Mouse (Mus musculus) adrenal gland (tissue): Measurements from ENCODE around the gene Tap2.
"Not testable (repeated sequence)": the region's sequence is repeated elsewhere in the genome, so short reads cannot be mapped to it uniquely, and the experiment has no call there.

Experiments used
- intact Hi-C: fragments of 180-260 bp; cut with DNase I; formaldehyde crosslinking; loops from one replicate; pipeline ENCODE4 v1.15.1; 2025

Gene Tap2

GRCm38 (mm10) chr17:34210599-34210998 is 7.3 kb downstream of the Tap2 start:
- intact Hi-C loops = no loop called here

DNA sequence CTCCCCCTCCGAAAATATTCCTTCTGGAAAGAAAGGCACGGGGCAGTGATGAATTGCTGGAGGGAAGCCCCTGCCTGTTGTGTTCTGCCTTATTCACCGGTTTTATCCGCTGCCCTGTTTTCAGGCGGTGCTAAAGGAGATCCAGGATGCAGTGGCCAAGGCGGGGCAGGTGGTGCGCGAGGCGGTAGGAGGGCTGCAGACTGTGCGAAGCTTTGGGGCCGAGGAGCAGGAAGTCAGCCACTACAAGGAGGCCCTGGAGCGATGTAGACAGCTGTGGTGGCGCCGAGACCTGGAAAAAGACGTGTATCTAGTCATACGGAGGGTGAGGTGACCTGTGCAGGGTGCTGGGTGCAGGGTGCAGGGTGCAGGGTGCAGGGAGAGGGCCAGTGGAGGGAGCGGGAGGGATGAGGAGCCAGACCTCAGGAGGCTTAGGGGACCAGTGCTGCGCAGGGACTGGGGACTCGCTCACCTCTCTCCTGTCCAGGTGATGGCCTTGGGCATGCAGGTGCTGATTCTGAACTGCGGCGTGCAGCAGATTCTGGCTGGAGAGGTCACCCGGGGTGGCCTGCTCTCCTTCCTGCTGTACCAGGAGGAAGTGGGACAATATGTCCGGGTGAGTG is 8.5 kb downstream of the Tap2 start:
- intact Hi-C loops = no loop called here

- intact Hi-C loops = no loop called here
Measured at GRCm38 (mm10) chr17:34213936-34214335, 10.6 kb downstream of the Tap2 start.

DNA sequence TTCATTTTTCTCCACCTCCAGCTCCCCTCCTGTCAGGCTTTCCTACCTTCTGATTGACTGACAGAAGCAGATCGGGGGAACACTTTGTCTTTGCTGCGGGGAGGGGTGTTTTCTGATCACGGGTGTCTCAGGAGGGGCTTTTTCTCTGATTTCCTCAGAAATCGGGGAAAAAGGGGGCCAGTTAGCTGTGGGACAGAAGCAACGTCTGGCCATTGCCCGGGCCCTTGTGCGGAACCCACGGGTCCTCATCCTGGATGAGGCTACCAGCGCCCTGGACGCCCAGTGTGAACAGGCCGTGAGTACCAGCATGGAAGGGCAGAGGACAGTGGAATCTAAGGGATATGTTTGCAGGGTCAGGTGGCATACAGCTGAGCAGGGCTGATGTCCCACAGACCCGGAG is 11.8 kb downstream of the Tap2 start:
- intact Hi-C loops = loop anchor here (5.0 kb wide), 1 partner anchor 43 kb away; no protein-coding TSS in a partner anchor

DNA sequence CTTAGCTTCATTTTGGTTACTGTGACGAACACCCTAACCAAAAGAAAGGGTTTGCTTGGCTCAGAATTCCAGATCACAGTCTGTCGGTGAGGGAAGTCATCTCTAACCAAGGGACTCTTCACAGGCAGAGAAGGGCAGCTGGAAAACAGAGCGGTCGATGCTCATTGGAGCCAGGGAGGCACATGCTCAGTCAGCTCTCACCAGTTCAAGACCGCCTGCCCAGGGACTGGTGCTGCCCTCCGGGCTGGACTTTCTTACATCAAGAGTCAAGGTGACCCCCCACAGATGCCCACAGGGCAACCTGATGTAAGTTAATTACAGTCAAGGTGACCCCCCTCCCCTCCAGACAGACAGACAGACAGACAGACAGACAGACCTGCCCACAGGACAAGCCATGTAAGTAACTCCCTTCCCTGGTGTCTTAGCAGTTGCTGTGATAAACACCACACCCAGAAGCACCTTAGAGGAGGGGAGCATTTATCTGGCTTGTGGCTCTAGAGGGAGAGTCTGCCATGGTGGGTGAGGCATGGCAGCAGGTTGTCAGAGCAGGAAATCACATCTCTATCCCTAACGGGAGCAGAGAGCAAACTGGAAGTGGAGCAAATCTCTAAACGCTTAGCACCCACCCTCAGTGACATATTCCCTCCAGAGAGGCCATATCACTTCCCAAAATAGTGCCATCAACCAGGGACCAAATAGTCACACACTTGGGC is 14.0 kb downstream of the Tap2 start:
- intact Hi-C loops = loop anchor here (5.0 kb wide), 1 partner anchor 45 kb away; no protein-coding TSS in a partner anchor

GRCm38 (mm10) chr17:34217986-34218385 is 14.7 kb downstream of the Tap2 start:
- intact Hi-C loops = loop anchor here (5.0 kb wide), 1 partner anchor 46 kb away; no protein-coding TSS in a partner anchor

DNA sequence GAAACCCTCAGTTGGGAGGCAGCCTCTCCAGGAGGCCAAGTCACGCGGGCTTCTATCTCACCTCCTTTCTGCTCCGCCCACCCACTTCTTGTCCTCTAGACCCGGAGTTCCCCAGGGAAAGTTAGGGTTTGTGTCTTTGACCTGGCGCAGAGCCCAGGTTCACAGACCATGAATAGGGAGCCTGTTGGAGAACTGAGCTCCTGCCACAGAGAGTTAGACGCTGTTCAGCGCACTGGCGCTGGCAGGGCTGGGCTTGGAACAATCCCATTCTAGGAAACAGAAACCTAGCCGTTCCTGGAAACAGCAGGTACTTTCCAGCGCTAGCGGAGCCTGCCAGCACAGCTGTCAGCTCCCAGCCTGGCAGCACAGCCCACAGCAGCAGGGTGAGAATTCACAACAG is 15.3 kb downstream of the Tap2 start:
- intact Hi-C loops = loop anchor here (5.0 kb wide), 1 partner anchor 46 kb away; no protein-coding TSS in a partner anchor

- intact Hi-C loops = loop anchor here (5.0 kb wide), 1 partner anchor 47 kb away; no protein-coding TSS in a partner anchor
Measured at GRCm38 (mm10) chr17:34219096-34219495, 15.8 kb downstream of the Tap2 start.

- intact Hi-C loops = loop anchor here (5.0 kb wide), 1 partner anchor 48 kb away; no protein-coding TSS in a partner anchor
Measured at GRCm38 (mm10) chr17:34219801-34220200, 16.5 kb downstream of the Tap2 start.

DNA sequence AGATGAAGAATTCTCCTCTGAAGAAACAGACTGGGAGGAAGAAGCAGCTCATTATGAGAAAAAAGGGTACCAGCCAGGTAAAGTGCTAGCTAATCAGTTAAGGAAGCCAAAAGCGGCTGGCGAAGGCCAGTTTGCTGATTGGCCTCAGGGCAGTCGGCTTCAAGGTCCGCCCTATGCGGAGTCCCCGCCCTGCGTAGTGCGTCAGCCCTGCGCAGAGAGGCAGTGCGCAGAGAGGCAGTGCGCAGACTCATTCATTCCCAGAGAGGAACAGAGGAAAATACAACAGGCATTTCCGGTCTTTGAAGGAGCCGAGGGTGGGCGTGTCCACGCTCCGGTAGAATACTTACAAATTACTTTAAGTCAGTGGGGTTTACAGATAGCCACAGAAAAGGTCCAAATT is 17.1 kb downstream of the Tap2 start:
- intact Hi-C loops = not testable (repeated sequence)

GRCm38 (mm10) chr17:34224816-34225215 is 21.5 kb downstream of the Tap2 start:
- intact Hi-C loops = no loop called here

GRCm38 (mm10) chr17:34225426-34225825 is 22.1 kb downstream of the Tap2 start:
- intact Hi-C loops = no loop called here

GRCm38 (mm10) chr17:34225911-34226310 is 22.6 kb downstream of the Tap2 start:
- intact Hi-C loops = not testable (repeated sequence)

DNA sequence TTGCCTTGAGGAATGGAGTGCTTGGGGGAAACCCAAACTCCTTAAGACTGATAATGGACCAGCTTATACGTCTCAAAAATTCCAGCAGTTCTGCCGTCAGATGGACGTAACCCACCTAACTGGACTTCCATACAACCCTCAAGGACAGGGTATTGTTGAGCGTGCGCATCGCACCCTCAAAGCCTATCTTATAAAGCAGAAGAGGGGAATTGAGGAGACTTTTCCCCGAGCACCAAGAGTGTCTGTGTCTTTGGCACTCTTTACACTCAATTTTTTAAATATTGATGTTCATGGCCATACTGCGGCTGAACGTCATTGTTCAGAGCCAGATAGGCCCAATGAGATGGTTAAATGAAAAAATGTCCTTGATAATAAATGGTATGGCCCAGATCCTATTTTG is 27.6 kb downstream of the Tap2 start:
- intact Hi-C loops = loop anchor here (10.0 kb wide), 1 partner anchor 156 kb away; no protein-coding TSS in a partner anchor

- intact Hi-C loops = loop anchor here (10.0 kb wide), 1 partner anchor 157 kb away; no protein-coding TSS in a partner anchor
Measured at GRCm38 (mm10) chr17:34232021-34232420, 28.7 kb downstream of the Tap2 start.

DNA sequence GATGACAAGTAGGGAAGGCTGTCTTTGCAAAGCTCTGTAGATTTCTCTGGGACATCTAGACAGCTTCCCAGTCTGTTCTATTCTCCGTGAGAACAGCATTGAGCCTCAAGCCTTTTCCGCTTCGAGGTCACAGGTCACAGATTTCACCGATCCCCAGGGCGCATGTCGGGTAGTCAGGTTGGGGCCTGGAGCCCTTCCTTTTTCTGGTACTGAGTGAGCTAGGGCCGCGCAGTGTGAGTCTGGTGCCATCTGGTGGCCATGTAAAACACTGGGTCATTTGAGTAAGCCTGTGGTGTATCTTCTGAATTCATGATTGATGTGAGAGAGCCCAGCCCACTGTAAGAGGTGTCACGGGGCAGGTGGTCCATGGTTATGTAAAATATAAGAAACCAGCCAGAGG is 31.6 kb downstream of the Tap2 start:
- intact Hi-C loops = loop anchor here (1.0 to 10.0 kb wide), 3 partner anchors 30 to 160 kb away; no protein-coding TSS in a partner anchor

GRCm38 (mm10) chr17:34236691-34237090 is 33.4 kb downstream of the Tap2 start:
- intact Hi-C loops = loop anchor here (10.0 kb wide), 1 partner anchor 162 kb away; no protein-coding TSS in a partner anchor

DNA sequence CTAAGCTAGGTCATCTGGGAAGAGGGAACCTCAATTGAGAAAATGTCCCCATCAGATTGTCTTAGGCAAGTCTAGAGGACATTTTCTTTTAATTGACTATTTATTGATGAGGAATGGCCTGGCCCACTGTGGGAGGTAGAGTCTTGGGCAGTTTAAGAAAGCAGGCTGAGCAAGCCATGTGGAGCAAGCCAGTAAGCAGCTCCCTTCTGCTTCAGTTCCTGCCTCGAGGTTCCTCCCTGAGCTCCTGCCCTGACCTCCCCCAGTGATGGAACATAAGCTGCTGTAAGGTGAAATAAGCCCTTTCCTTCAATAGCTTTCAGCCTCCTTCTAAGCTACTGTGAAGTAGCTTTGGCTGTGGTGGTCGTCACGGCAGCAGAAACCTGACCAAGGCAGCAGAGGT is 34.4 kb downstream of the Tap2 start:
- intact Hi-C loops = loop anchor here (10.0 kb wide), 1 partner anchor 163 kb away; no protein-coding TSS in a partner anchor

DNA sequence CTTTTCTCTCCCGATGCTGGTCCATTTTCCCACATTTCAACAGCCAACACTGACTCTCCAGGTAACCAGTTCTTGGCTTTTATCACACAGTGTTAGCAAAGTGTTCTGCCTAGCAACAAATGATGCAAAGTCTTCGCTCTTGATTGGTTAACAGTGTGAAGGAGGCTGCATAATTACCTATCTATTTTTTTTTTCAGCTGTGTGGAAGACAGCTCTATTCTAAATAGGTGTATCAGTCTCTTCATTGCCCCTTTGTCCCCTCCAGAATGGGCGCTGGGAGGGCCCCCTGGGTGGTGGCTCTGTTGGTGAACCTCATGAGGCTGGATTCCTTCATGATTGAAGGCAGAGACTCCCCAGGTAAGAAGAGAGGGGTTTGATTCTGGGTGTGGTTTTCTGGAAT is 35.4 kb downstream of the Tap2 start, which contains the start of gene H2-Ob:
Gene H2-Ob, plus strand, starts transcription at position 198 of the 400 bp plus-strand sequence.
- intact Hi-C loops = loop anchor here (10.0 kb wide), 1 partner anchor 164 kb away; no protein-coding TSS in a partner anchor

DNA sequence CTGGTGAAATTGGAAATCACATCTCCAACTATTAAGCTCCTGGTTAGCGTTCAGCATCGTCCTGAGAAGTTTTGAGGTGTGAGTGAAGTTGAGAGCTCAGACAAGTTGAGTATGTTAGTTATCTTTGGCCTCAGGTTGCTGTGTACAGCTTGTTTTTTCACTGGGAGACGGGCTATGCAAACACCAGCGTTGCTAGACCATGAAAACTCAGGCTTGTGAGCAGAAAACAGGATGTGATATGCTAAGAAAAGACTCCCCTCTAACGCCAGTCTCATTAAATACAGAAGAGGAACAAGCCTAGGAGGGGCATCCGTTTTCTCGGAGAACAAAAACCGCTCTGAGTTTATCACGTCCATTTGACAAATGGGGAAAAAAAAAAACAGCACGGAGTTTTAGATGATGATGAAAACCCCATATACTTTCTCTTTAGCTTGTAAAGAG is 36.3 kb downstream of the Tap2 start:
- intact Hi-C loops = loop anchor here (10.0 kb wide), 1 partner anchor 165 kb away; no protein-coding TSS in a partner anchor

DNA sequence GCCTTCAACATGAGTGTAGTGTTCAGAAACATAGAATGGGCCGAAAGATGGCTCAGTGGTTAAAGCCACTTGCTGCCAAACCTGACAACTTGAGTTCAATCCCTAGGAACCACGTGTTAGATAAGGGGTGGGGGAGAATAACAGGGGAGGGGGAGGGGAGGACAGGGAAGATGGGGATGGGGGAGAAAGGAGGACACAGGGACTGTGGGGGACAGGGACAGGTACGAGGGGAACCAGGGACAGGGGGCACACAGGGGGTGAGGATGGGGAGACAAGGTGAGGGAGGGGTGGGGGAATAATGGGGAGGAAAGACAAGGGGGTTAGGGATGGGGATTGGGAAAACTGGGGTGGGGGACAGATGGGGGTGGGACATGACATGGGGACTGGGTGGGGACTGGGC is 37.0 kb downstream of the Tap2 start:
- intact Hi-C loops = no loop called here

GRCm38 (mm10) chr17:34240916-34241315 is 37.6 kb downstream of the Tap2 start:
- intact Hi-C loops = no loop called here
